Mouse (Mus musculus): ENCODE measurements around the gene Abhd4.

Abhd4 gene

GRCm38 (mm10) chr14:54221641-54222040 is 32.3 kb upstream of the Abhd4 start:
- intact Hi-C loops (cut with DNase I), result no loop called here

GRCm38 (mm10) chr14:54222289-54222727 is 31.7 kb upstream of the Abhd4 start:
- intact Hi-C loops (cut with DNase I), result no loop called here

GRCm38 (mm10) chr14:54223315-54224063 is 30.5 kb upstream of the Abhd4 start:
- intact Hi-C loops (cut with DNase I), result no loop called here

- intact Hi-C loops (cut with DNase I), result no loop called here
These were observed 29.9 kb upstream of the Abhd4 start for GRCm38 (mm10) chr14:54224064-54224417.

- intact Hi-C loops (cut with DNase I), result loop anchor here (5.0 kb wide), 3 partner anchors 123 to 273 kb away; no protein-coding TSS in a partner anchor
These were observed 29.2 kb upstream of the Abhd4 start for GRCm38 (mm10) chr14:54224484-54225467.

- intact Hi-C loops (cut with DNase I), result loop anchor here (5.0 kb wide), 3 partner anchors 122 to 272 kb away; no protein-coding TSS in a partner anchor
These were observed 28.3 kb upstream of the Abhd4 start for GRCm38 (mm10) chr14:54225725-54226124.

- intact Hi-C loops (cut with DNase I), result loop anchor here (5.0 kb wide), 3 partner anchors 120 to 270 kb away; no protein-coding TSS in a partner anchor
These were observed 26.8 kb upstream of the Abhd4 start for GRCm38 (mm10) chr14:54226911-54227811.

- intact Hi-C loops (cut with DNase I), result loop anchor here (2.0 to 5.0 kb wide), 4 partner anchors 119 to 269 kb away; no protein-coding TSS in a partner anchor
These were observed 26.0 kb upstream of the Abhd4 start for GRCm38 (mm10) chr14:54227911-54228451.

- intact Hi-C loops (cut with DNase I), result loop anchor here (2.0 to 5.0 kb wide), 4 partner anchors 119 to 269 kb away; no protein-coding TSS in a partner anchor
These were observed 25.5 kb upstream of the Abhd4 start for GRCm38 (mm10) chr14:54228501-54228900.

- intact Hi-C loops (cut with DNase I), result loop anchor here (2.0 to 5.0 kb wide), 4 partner anchors 118 to 268 kb away; no protein-coding TSS in a partner anchor
These were observed 24.9 kb upstream of the Abhd4 start for GRCm38 (mm10) chr14:54228933-54229713.

GRCm38 (mm10) chr14:54229849-54230248 is 24.1 kb upstream of the Abhd4 start:
- intact Hi-C loops (cut with DNase I), result loop anchor here (2.0 to 5.0 kb wide), 4 partner anchors 117 to 267 kb away; no protein-coding TSS in a partner anchor

GRCm38 (mm10) chr14:54230638-54231150 is 23.3 kb upstream of the Abhd4 start:
- intact Hi-C loops (cut with DNase I), result no loop called here

- intact Hi-C loops (cut with DNase I), result no loop called here
These were observed 22.6 kb upstream of the Abhd4 start for GRCm38 (mm10) chr14:54231176-54231956.

- intact Hi-C loops (cut with DNase I), result no loop called here
These were observed 21.8 kb upstream of the Abhd4 start for GRCm38 (mm10) chr14:54232143-54232542.

GRCm38 (mm10) chr14:54232811-54233558 is 21.0 kb upstream of the Abhd4 start:
- intact Hi-C loops (cut with DNase I), result no loop called here

- intact Hi-C loops (cut with DNase I), result no loop called here
These were observed 20.3 kb upstream of the Abhd4 start for GRCm38 (mm10) chr14:54233559-54234143.

Data from adrenal gland (tissue).